Mouse (Mus musculus) mature B cell (primary cell): ENCODE results near the gene Rai14.

ENCODE experiments used
- in situ Hi-C: fragments of 300-500 bp; cut with MboI; formaldehyde crosslinking; loops from 2 replicates; pipeline ENCODE4 v1.14.3; 2019

Rai14 gene

GRCm38 (mm10) chr15:10714409-10715138, at the start of gene Rai14:
Rai14 (minus strand) TSS chr15:10714624.
- in situ Hi-C loops: no loop called here

DNA sequence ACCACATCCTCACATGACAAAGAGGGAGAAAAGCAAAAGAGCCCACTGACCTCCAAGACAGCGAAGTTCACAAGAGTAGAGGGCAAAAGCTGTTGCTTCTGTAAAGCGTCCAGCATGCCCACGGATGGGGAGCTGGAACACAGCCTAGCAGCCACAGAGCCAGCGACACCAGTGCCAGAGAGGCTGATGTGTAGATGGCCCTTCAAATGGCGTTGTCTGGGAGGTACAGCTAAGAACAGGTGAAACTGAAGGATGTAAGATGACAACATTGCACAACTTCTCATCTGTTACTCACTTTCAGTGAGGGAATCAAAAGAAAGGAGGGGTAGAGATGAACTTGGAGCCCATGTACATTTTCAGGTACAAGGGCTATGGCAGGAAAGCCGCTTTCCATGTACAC, 47.0 kb upstream of the Rai14 start:
- in situ Hi-C loops: no loop called here

GRCm38 (mm10) chr15:10760006-10760405, 45.6 kb upstream of the Rai14 start:
- in situ Hi-C loops: no loop called here

DNA sequence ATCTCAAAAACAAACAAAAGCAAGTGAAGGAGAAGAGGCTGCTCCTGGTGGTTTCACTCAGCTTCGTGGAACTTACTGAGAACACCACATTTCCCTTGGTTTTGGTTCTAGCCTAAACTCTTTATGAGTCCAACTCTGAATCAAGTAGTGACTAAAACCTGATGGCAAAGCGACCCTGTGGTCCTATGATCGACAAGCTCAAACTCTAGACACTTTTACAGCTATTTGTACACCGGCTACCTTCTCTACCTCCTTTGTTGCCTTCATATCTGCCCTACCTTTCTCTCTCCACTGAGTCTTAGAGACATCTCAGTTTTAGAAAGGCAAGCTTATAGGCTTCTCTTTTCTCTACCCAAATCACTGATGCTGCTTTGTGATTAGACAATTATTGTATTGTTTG, 45.0 kb upstream of the Rai14 start:
- in situ Hi-C loops: no loop called here

DNA sequence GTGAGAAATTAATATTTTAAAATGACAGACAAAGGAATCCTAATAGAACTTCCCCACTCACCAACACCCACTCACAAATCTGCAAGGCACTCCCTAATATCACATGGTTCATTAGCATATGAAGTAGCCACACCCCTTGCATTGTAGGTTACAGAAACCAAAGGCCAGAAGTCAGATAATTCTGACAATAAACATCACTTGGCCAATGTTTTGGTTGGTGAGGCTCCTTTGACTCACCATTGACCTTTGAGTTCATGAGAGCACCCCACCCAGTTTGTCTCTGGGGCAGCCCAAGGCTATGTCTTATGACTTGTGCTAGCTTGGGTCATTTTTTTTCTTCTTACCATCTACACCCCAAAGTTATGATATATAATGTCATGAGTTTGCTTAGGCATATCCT, 44.4 kb upstream of the Rai14 start:
- in situ Hi-C loops: no loop called here

DNA sequence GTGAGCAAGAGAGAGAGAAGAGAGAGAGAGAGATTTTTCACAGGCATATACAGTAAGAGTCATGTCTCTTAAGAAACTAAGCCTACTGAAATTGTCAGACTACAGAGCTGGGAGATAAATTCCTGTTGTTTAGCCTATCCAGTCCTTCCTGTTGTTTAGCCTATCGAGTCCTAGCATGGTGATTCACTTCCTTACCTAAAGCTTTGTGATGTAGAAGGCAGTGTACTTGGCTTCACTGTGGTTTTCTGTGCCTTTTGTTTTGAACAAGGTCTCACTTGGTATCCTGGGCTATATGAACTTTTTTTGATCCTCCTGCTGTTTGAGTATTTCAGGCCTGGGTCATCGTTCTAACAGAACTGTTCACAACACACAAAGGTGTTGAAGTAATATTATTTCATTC, 36.7 kb upstream of the Rai14 start:
- in situ Hi-C loops: no loop called here

DNA sequence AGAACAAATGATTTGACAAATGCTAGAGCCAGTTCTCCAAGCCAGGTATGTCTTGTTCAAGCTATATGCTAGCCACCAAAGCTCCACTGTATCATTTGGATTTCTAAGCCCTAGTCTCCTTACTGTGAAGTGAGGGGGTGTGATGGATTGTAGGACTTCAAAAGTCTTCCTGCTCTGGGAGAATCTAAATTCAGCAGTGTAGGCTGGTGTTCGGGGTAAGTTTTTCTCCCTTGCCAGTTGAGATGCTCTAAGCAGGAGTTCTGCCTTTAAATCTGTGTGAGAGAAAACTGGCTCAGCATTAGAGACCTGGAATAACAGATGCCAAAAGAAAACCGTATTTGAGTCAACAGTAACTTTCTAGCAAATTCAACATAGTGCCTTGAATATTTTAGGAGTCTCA, 35.9 kb upstream of the Rai14 start:
- in situ Hi-C loops: no loop called here

DNA sequence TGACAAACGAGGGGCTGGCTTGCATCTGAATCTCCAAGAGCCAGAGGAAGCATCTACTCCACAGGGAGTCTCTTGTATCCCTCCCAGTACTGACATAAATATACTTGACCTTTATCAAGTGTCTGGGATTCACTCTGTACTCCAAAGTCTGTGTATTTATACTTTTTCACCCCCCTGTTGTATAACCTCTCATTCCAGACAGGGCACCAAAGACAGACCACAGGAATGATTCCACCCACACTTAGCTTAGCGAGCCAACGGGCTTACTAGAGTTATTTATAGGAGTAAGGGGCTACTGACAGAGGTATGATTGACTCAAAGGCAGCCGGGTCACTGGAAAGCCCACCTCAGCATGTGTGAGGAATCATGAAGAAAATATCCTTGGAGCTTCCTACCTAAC, 35.3 kb upstream of the Rai14 start:
- in situ Hi-C loops: no loop called here

GRCm38 (mm10) chr15:10747638-10748037, 33.2 kb upstream of the Rai14 start:
- in situ Hi-C loops: no loop called here

DNA sequence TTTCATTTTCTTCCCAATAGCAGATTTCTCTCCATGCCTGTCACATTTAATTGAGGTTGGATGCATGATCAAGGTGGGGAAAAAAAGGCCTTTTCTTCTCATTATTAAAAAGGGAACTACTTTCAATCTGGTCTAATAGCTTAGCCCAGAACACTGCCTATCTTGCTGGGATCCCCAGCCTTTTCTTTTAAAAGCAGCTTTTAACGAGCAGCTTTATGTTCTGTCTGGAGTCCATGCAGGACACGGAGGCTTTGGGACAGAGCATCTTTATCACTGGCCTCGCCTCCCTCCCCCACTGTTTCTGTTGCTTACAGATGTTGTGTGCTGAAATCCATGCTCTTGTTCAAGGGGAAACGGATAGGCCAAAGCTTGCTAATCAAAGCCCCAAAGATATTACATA, 32.8 kb upstream of the Rai14 start:
- in situ Hi-C loops: no loop called here

GRCm38 (mm10) chr15:10746303-10747051, 32.1 kb upstream of the Rai14 start:
- in situ Hi-C loops: no loop called here

GRCm38 (mm10) chr15:10742441-10742840, 28.0 kb upstream of the Rai14 start:
- in situ Hi-C loops: no loop called here

DNA sequence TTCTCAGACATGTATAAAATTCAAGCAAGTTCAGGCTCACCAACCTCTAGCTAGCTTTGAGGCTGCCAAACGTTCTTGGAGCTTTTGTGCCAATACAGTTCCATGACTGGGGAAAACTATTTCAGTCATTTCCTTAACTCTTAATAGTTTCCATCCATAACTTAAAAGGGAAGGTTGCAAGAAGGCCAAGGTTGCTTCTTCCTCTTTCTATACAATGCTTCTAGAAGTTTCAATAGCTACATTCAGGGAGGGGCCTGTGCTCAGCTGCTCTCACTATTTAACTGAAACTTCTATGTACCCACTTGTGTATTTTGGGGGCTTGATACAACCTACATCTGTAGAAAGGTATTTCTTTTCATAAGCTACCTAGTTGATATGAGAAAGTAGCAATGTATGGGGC, 24.9 kb upstream of the Rai14 start:
- in situ Hi-C loops: no loop called here

DNA sequence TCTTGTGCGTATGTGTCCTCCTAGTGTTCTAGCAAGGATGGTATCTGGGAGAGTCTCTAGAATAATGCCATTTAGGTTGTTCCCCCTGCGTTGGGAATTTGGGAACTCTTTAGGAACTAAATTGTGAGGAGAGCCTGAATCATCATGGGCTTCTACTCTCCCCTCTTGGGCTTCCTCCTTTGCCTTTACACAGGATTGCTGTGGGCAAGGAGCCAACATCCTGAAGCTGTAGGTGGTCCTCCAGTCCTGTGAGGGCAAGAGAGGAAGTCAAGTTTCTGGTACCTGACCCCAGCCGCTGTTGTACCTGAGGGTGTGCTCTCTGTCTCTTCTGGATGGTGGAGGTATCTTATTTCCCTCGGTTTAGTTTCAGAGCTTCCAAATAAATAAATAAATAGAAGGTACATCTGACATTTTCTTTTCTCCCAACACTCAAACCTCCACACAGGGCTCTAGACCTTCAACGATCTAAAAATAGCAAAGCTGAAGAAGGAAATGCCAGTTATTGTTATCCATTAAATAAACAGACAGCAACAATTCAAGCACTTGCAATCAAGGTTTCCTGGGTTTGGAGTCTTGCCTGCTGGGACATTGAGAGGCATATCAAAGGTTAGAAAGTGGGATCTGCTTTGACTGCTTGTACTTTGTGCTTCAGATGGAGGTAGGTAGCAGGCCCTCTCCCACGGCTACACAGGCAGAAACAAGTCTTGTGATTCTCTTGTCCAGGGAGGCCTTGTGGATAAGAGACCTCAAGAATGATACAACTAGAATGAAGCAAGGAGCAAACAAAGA, 24.1 kb upstream of the Rai14 start:
- in situ Hi-C loops: no loop called here

- in situ Hi-C loops: no loop called here
Observed at GRCm38 (mm10) chr15:10735948-10736347, 21.5 kb upstream of the Rai14 start.

- in situ Hi-C loops: no loop called here
Observed at GRCm38 (mm10) chr15:10735216-10735615, 20.8 kb upstream of the Rai14 start.

DNA sequence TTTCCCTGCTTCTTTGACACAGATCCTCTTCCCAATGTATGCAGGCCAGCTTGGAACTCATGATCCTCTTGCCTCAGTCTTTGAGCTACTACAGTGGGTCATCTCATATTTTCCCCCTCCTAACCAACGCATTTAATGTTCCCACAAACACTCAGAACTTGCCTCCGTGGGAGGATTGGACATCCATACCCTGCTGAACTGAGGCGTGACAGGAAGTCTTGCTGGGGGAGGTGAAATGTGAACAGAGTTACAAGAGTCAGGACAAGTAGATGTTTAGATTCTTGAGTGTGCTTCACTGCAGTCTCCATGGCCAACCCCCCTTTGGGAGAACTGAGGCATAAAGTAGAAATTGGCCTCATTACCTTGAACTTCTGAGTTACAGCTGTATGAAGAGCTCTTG, 17.0 kb upstream of the Rai14 start:
- in situ Hi-C loops: no loop called here

DNA sequence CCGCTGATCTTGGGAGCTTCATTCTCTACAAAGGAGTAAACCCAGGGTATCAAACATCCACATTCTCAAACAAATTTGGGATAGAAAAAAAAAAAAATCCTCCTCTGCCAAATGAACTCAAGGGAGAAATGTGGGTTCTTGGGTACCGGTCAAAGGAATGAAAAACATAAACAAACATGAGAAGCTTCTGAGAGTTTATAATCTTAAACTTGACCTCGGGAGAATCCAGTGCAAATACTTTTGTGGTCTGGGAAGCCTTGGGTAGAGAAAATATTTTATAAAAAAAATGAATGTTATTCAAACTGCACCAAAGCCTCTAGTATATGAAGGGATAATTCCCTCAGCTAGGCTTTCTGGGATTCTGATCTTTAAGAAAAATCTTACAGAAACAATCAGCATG, 11.8 kb upstream of the Rai14 start:
- in situ Hi-C loops: no loop called here

GRCm38 (mm10) chr15:10724857-10725256, 10.4 kb upstream of the Rai14 start:
- in situ Hi-C loops: no loop called here

GRCm38 (mm10) chr15:10723507-10723906, 9.1 kb upstream of the Rai14 start:
- in situ Hi-C loops: no loop called here

GRCm38 (mm10) chr15:10722629-10723339, 8.4 kb upstream of the Rai14 start:
- in situ Hi-C loops: no loop called here

- in situ Hi-C loops: no loop called here
Observed at GRCm38 (mm10) chr15:10721259-10721781, 6.9 kb upstream of the Rai14 start.
